Mouse (Mus musculus): ENCODE data around the gene Cyp1a2.

DNA sequence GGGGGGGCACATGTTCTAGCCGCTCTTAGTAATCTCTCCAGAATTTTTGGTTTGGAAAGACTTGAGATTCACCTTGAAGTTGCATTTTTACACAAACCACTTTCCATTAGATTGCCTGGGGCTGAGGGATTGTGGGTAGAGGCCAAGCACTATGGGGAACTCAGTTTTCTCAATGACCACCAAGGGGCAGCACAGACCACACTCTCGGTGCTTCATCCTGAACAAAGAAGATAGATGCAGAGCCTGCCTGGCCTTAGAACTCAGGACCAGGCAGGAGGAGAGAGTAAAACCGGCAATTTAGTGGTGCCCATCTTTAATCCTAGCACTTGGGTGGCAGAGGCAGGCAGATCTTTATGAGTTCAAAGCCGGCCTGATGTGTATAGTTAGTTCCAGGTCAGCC is 23.7 kb downstream of the Cyp1a2 start:
- TF ChIP-seq TCF12 (IDR thresholded peaks at IDR 0.05; ENCODE audit: insufficient read depth, poor library complexity, severe bottlenecking) (no peak), POLR2A (IDR thresholded peaks at IDR 0.05; ENCODE audit: insufficient read length, low read depth) (no peak), CEBPB (IDR thresholded peaks at IDR 0.05; ENCODE audit: insufficient read depth, poor library complexity, severe bottlenecking) (no peak), E2F4 (IDR thresholded peaks at IDR 0.05; ENCODE audit: insufficient read depth) (no peak), MYOG (IDR thresholded peaks at IDR 0.05; ENCODE audit: control insufficient read depth in 1 of 3, insufficient read depth in 1 of 3, insufficient read length in 2 of 3, low read depth in 2 of 3) (no peak), USF1 (IDR thresholded peaks at IDR 0.05; ENCODE audit: low read depth) (no peak), MAX (IDR thresholded peaks at IDR 0.05; ENCODE audit: low read depth) (no peak), MYOD1 (IDR thresholded peaks at IDR 0.05; ENCODE audit: control insufficient read depth in 1 of 3, insufficient read length in 2 of 3, low read depth in 2 of 3) (no peak), SRF (IDR thresholded peaks at IDR 0.05; ENCODE audit: control insufficient read depth, insufficient read length, low read depth) (no peak), REST (IDR thresholded peaks at IDR 0.05; ENCODE audit: insufficient read depth, insufficient read length) (no peak), POLR2AphosphoS2 (IDR thresholded peaks at IDR 0.05; ENCODE audit: insufficient read length, low read depth) (no peak), TCF3 (IDR thresholded peaks at IDR 0.05; ENCODE audit: insufficient read length, low read depth) (no peak)
